Mouse (Mus musculus) stomach, postnatal 0 days (tissue): Measurements from ENCODE around the gene Sf3b1.

Source experiments
- CTCF ChIP-seq: IDR thresholded peaks from 2 replicates; pipeline ENCODE4 v1.5.1; 2016; ENCODE audit warnings: antibody characterized with exemption, low read depth, mild to moderate bottlenecking, moderate library complexity
- EP300 ChIP-seq: optimal IDR thresholded peaks from 2 replicates; pipeline ENCODE3; 2016; ENCODE audit warnings: antibody characterized with exemption

DNA sequence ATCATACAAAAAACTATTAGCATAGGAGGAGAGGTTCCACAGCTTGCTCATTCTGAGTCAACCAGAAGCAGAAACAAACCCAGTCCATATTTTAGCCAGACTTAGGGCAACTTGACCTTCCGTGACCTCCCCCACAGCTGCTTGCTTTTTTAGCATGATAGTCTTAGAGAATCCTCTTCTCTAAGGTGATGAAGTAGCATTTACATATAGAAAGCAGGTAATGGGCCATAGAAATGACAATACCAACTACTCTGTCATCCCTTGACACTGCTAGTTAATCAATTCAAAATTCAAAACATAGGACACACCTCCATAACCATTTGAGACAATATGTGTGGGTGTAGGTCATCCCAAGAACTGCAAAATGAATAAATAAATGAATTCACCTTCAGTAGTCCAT lies 12.7 kb upstream of the Sf3b1 start:
- TF ChIP-seq CTCF, result no peak
- no peak for TF ChIP-seq EP300
